Mouse (Mus musculus): ENCODE measurements around the gene Atxn7l3. TPM values are rescaled to one million over a fixed set of nuclear protein-coding genes. Genes with fewer than 3 reads are reported as not detected.
A peak's percentile ranks its signal among the peaks of the same experiment; 100 is the strongest.

Gene Atxn7l3
- polyA plus RNA-seq, 2 experiments from 2014 or later, result 7.5 to 8.3 TPM

DNA sequence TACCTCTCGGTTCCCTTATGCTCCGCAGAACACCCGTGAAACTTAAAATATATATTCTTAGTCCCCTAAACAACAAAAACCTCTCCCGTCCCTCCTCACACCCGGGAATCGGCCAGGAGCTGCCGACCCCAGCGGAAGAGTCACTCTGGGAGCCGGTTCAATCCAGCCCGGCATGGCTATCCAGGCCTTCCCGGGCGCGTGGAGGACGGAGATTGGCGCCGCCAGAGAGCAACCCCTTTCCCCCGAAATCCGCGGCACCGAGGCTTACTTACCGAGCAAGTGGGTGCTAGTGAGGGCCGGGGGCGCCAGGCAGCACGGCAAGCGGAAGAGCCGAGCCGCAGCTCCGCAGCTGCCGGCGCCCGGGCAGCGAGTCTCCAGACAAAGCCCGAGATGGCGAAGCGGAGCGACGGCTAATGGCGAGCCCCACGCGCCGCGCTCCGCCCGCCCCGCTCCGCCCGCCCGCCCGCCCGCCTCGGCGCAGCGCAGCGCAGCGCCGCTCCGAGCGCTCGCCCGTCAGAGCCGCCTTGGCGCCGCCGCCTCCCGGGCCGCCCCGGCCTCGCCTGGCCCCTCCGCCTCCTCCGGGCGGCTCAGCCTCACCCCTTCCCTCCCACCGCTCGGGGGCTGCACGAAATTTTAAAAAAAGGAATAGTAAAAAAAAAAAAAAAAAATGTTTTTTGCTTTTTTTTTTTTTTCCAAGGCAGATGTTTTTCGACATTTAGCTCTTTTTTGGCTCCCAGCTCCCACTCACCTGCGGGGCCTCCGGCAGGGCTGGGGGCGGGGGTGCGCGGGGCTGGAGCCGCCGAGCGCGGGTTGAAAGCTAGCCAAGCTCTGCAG lies 22.4 kb upstream of the Atxn7l3 start:
- ATAC-seq, result no peak

DNA sequence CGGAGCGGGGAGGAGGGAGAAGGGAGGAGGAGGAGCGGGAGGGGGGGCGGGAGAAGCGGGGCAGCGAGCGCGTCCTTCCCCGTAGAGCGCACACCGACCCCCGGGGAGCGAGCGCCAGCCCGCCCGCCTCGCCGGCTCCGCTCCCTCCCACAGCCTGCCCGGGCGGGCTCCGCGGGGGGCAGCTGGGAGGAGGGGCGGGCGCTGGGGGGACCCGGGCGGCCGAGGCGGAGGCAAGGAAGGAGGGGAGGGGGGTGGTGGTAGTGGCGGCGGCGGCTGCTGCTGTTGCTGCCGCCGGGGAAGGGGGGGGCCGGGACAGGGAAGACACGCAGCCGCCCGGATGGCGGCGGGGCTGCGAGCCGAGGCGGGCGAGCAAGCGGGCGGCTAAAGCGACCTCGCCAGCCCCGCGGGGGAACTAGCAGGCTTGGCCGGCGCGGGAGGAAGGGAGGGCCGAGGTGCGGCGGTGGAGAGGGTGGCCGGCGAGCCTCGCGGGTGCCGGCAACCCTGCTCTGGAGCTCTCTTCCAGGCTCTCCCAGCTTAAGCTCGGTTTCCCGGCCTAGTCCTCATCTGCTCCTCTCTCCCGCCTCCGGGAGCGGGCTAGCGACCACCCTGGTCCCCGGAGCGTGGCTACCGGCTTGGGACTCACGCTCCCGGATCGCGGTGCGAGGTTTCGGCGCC lies 21.6 kb upstream of the Atxn7l3 start:
- no peak for ATAC-seq

GRCm38 (mm10) chr11:102317298-102317900 lies 21.0 kb upstream of the Atxn7l3 start:
- ATAC-seq, result peak; percentile 12

DNA sequence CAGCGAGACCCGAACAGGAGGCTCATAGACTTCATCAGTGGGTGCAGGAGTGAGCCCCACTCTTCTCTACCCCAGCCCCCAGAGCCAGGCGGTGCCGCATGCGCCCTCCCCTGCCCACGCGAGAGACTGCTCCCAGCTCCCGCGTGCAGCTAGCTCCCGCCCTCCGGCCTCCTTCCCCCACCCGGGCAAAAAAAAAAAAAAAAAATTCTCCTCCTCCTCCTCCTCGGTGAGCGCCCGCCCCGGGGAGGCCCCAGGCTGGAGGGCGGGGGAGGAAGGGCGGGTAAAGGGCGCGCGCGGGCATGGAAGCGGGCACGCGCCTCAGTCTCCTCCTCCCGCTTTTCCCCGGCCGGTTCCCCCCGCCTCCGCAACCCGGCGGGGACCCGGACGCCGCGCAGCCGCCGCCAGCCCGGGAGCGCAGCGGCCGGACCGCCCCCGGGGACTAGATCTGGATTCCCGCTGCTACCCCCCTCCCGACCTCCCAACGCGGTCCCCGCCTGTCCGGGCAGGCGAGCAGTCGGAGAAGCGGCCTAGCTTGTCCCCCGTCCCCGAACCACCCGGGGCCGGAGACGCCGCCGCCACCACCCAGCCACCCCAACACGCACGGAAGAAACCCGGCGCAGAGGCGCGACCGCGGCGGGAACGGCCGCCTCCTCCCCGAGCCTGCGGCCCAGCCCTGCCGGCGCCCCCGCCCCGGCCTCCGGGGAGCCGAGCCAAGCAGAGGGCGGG lies 20.3 kb upstream of the Atxn7l3 start:
- ATAC-seq, result peak; percentile 24

GRCm38 (mm10) chr11:102315690-102316571 lies 19.5 kb upstream of the Atxn7l3 start:
- ATAC-seq, result no peak

DNA sequence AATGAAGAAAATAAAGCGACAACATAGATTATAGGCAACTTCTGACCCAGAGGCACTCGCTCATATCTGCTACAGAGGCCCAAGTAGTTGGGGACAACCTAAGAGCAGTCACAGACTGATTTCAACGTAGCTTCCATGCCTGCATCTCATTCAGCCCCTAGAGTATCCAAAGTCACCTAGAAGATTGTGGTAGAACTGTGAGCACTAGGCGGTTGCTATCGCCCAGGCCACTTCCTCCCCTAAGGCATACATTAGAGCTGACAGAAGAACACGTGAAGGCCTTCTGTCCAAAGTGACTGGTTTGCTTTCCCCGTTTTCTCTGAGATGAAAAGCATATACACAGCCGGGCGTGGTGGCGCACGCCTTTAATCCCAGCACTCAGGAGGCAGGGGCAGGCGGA lies 17.9 kb upstream of the Atxn7l3 start:
- ATAC-seq, result no peak

DNA sequence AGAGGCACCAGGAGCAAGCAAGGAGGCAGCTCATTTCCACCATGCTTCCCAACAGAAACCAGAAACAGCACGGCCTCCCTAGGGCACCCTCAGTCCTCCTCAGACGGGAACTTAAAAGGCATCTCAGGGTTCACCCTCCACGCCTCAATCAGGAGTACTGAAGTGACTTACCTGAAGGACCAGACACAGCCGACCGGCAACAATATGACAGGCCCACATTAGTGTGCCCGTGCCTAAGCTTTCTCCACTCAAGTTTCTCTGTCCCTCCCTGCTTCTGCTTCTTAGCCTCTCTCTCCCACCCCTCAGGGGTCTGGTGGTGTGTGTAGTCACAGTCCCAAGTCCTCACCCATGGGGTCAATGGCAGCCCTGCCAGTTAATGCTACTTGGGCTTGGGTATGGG lies 16.2 kb upstream of the Atxn7l3 start:
- ATAC-seq, result no peak

DNA sequence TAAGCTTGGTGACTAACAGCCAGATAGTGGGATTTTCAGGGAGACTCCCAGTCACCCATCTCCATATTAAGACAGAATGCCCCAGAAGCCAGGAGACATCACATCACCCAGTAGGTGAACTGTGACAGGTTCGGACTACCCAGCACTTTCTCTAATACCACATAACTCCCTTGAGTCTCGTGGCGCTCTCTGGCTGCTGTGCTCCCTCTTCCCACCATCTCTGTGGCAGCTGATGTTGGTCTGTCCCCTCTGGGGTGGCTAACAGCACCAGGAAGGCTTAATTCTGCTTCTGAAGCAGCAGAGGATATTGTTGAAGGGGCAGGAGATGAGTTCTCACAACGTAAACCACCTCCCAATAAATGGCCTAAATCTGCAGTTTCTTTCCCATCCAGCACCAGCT lies 15.5 kb upstream of the Atxn7l3 start:
- no peak for ATAC-seq

GRCm38 (mm10) chr11:102310768-102311695 lies 14.6 kb upstream of the Atxn7l3 start:
- ATAC-seq, result no peak

- ATAC-seq, result no peak
Observed at GRCm38 (mm10) chr11:102309821-102310617, 13.6 kb upstream of the Atxn7l3 start.

GRCm38 (mm10) chr11:102308979-102309378 lies 12.5 kb upstream of the Atxn7l3 start:
- peak; percentile 97 for ATAC-seq

GRCm38 (mm10) chr11:102308104-102308503 lies 11.7 kb upstream of the Atxn7l3 start:
- ATAC-seq, result no peak

DNA sequence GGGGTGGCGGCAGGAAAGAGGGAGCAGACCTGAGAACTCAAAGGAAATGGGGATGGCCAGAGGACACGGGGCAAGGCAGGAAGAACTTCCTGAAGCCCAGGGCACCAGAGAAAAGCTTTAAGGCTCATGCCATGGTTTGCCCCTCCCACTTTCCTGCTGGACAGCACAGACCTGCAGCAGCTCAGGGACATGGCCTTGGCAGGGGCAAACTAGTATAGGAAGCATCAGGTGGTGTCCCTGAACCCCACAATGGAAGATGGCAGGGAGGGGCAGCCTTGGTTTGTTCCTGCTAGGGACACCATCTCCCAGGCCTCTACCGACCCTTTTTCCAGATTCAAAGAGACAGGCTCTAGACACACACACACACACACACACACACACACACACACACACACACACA lies 8.9 kb upstream of the Atxn7l3 start:
- no peak for ATAC-seq

GRCm38 (mm10) chr11:102304141-102304540 lies 7.7 kb upstream of the Atxn7l3 start:
- ATAC-seq, result no peak

- no peak for ATAC-seq
Observed at GRCm38 (mm10) chr11:102299839-102300238, 3.4 kb upstream of the Atxn7l3 start.

DNA sequence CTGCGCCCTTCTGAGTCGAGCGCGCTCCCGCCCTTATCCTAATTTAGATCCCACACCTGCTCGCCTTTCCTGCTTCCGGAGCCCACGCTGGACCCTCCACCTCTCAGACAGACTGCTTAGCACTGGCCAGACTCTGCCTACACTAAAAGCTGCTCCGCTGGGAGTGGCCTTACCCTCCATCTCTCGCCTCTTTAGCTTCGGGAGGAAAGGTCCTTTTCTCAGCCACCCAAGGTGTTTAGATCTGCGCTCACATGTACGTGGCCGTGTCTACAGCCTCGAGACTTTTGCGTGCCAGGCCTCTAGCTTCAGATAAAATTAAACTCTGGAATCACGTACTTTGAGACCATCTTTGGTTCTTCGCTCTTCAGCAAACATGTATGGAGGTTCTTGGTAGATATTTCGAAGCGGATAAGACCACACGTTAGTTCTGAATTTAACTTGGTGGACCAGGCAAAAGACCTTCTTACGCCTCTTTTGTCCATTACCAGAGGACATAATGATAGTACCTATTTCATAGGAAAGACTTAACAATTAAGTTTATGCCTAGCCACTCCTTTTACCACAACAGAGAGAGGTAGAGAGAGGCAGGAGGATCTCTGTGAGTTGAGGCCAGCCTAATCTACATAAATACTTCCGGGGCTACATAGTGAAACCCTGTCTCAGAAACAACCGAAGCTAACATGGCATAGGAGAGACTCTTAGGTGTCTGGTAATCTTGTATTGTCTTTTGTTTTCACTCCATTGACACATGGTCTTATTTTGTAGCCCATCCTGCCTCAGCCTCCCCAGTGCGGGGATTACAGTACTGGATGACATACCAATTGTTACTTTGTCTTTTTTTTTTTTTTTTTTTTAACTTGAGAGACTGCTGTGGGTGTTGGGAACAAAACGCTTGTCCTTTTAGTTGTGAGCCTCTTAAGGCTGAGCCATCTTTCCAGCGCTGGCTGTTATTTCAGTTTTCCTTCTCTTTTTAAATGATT lies 1.4 kb upstream of the Atxn7l3 start:
- ATAC-seq, result peak; percentile 25

GRCm38 (mm10) chr11:102295598-102296471 lies 596 bp downstream of the Atxn7l3 start:
- peak; percentile 9 for ATAC-seq
